Mouse (Mus musculus): Measurements from ENCODE around the gene Oxct1.

Oxct1 gene

DNA sequence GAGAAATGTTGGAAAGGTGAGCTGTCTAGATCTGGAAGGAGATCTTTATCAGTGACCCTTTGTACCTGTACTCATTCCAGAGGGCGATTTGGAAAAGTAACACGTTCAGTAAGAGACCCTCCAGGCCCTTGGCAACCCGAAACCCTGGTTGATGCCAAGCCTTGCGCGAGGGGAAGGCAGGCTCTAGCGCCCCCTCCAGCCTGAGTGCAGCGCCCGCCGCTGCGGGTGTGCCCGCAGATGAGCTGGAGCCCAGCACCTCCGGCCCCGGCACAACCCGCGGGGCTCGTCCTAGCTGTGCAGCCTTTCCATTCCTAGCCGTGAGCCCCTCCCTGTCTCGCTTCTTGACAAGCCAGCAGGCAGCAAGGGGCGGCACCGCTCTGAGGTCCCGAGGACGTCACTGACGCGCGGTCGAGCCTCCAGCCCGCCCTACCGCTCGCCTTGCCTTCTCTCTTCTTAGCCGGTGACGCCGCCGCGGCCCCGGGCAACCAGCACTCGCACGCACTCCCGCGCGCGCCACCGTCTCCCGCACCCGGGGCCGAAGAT lies at the start of gene Oxct1:
Gene Oxct1, plus strand, starts transcription at position 153 of the 543 bp plus-strand sequence.
- DNase-seq (ENCODE audit: low spot score), result peak; percentile 87

DNA sequence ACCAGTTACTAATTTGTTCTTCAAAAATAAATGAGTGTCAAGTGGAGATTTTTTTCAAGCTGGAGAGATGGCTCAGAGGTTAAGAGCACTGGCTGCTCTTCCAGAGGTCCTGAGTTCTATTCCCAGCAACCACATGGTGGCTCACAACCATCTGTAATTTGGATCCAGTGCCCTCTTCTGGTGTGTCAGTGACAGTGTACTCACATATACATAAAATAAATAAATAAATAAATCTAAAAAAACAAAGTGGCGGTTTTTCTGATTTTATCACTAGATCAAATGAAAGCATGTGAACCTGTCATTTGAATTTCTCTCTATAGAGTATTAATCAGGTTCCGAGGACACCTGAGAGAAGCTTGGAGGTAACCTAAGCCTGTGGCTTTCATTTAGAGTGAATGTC lies 47.9 kb upstream of the Oxct1 start:
- no peak for DNase-seq (ENCODE audit: low spot score)

DNA sequence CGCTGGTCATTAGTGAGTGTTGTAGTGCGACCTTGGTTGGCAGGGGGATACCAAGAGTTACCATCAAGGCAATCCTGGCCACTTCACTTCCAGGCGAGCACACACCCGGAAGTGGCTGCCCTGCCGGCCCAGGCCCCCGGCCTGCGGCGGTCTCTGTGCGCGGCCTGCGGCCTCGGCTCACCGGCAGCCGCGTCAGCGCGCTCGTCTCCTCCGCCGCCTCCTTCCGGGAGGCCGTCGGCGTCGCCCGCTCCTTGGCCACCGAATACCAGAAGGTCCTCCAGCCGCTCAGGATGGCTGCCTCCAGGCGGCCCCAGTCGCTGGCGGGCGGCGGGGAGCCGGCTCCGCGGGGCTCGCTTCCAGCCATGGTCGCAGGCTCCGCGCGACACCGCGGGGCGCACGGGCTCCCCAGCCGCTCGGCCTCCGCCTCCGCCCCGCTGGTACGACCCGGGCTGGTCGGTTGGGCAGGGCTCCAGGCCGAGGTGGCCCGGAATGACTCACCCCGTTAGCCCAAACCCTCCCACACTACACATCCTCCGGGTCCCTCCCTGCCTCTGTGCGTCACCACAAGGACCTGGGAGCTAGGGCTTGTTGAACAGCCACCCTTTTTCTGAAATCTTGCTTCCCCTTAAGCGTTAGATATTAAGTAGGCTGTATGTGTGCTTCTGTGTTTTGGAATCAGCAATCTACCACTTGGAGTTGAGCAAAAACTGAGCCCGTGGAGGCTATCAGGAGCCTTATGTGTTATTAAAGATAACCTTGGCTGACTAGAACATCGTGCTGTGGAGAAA lies 46.9 kb upstream of the Oxct1 start, which contains the start of gene Fbxo4:
Gene Fbxo4, minus strand, starts transcription at position 513 of the 788 bp plus-strand sequence.
- DNase-seq (ENCODE audit: low spot score), result peak; percentile 87

DNA sequence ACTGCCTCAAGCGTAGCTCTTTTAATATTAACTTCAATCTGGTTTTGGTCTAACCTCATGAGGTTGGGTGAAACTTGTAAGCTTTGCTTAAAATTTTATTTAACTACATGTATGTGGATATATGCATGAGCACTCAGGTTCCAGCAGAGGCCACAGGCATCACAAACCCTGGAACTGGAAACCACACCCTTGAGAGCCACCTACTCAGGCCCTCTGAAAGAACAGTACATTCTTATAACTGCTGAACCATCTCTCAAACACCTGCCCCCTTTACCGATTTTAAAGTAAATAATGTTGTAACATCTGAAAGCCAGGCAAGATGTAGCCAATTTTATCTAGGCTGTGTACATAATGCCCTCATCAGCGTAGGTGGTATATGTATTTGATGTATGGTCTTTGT lies 46.3 kb upstream of the Oxct1 start:
- no peak for DNase-seq (ENCODE audit: low spot score)

DNA sequence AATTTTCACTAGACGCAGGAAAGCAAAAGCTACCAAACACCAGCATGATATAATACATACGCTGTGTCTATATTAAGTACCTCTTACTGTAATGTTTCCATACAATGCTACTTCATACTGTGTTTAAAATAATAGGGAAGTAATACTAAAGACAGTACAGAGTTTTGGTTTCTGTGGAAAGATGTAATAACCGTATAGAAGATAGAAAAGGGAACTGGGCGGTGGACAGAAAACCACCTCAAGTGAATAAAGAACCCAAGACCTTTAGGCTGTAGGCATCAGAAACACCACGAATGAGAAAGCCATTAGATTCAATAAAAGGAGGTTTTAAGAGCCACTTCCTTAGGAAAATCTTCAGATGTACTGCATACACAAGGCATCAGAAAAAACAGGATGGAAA lies 43.5 kb upstream of the Oxct1 start:
- no peak for DNase-seq (ENCODE audit: low spot score)

DNA sequence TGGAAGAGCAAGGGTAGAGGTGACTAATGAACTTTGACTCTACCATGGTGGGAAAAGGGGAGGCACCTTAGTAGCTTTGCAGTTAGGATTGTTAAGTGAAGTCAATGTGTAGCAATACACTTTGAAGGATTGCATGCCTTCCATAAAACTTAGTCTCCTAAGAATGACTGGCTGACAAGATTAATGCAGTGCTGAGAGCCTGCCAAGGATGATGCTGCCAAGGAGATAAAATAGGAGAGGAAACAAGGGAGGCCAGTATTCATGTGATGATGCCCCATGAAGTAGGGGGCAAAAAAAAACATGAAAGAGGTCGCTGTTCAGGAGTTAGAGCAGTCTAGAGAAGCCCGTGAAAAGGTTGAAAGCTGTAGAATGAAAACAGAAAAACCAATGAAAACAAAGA lies 41.3 kb upstream of the Oxct1 start:
- no peak for DNase-seq (ENCODE audit: low spot score)

DNA sequence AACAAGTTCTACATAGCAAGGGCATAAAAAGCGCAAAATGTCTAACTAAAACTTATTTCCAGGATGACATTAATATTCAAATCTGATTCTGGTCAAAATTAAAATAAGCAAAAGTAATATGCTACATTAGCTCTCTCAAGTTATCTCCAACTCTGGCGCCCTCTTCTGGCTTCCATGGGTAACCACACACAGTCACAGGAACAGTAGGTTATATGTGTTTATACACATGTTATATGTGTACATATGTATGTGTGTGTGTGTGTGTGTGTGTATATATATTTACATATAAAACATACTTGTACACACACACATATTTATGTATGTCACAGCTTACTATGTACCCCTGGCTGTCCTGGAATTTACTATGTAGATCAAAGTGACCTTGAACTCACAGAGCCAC lies 38.2 kb upstream of the Oxct1 start:
- no peak for DNase-seq (ENCODE audit: low spot score)

DNA sequence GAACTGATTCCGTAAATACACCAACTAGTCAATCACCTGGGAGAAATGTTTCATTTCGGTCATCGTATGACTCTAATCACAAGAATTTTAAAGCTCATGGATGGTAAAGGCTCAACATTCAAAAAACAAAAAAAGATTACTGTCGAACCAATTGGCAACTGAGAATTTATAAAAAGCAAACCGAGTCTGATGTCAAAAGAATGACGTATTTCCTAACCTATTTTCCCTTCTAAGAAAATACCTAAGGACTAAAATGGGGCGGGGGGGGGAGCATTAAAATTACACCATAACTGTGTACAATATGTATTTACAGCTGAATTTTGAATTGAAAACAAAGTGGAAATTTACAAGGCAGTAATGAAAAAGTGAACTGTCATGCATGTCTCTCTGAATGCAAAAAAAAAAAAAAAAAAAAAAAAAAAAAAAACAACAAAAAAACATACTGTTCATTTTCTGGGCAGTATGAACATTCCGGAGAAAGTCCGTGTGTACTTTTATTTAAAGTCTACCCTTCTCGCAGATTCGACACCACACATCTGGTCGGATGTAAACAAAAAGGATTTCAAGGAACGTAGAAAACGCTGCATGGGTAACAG lies 31.2 kb upstream of the Oxct1 start:
- no peak for DNase-seq (ENCODE audit: low spot score)

DNA sequence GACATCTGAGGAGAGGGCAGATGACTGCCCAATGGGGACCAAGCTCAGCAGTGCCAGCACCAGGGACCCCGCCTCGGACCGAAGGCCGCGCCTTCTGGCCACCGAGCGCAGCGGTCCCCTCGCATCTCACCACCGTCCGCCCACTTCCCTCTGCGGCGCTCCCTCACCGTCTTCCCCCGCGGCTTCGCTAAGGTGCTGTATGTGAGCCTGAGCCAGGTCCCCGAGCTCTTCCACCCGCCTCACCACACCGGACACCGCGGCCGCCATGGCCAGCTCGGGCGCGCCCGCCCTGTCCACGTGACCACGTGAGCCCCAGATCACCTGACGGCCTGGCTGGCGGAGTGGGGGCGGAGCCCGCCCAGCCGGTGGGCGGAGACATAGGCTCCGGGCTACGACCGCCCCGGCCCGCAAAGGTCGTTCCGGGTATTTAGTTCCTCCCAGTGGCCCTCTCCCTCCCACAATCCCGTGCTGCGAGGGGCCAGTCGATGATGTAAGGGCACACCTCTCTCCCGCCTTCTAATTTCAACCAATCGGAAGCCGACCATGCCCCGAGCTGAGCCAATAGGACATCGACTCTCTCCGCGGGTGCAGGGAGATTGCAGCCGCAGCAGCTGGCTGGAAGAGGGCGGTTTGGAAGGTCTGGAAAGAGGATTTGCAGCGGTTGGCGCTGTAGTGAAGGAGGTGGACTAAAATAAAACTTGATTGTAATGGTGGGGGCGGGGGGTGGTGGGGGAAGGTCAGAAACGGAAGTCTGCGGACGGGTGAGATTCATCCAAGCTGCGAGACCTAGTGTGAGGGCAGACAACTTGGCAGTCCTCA lies 30.5 kb upstream of the Oxct1 start, which contains the start of gene AW549877:
Gene AW549877, minus strand, starts transcription at position 297 of the 819 bp plus-strand sequence.
- DNase-seq (ENCODE audit: low spot score), result peak; percentile 98

DNA sequence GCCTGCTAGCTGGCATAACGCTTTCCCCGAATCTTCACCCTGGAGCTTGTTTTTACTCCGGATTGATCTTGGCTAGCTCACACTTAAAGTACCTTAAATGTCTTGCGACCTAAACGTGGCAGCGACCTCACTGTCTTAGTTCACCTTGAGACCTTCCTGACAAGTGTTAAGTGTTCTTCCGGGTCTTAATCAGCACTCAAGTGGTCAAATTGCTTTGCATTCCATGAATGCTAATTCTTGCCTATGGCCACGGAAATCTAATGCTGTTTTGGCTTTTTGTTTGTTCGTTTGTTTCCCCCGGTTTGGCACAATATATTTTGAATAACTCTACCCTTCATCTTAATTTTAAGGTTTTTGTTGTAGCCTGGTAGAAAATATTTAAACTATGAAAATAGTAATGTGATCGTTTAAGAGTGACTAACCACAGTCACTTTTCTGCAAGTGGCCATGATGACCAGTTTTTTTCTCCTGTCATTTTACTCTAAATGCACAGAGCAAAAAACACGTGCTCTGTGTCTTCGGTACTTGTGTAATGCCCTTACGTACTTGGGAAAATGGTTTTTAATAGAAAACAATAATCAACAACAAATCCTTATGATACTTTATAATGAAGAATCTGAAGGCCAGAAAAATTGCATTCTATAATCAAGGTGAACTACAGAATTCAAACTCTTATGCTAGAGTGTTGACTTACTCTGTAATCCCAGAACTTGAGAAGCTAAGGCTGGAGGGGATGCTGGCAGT lies 29.7 kb upstream of the Oxct1 start:
- no peak for DNase-seq (ENCODE audit: low spot score)

DNA sequence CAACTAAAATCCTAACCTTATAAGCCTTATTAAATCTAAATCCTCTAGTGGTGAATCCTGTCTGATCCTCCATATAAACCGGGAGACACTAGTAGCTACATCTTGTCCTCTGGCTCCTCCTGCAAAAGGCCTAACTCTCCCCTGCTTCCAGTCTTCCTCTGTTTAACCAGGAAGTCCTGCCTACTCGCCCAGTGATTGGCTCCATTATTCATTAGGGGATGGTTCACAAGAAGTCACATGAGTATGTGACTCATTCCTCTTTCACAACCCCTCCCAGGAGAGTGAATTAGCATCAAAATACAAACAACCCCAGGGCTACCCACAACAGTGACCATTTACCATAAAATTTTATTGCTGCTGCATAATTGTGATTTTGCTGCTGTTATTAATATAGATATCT lies 27.0 kb upstream of the Oxct1 start:
- no peak for DNase-seq (ENCODE audit: low spot score)

DNA sequence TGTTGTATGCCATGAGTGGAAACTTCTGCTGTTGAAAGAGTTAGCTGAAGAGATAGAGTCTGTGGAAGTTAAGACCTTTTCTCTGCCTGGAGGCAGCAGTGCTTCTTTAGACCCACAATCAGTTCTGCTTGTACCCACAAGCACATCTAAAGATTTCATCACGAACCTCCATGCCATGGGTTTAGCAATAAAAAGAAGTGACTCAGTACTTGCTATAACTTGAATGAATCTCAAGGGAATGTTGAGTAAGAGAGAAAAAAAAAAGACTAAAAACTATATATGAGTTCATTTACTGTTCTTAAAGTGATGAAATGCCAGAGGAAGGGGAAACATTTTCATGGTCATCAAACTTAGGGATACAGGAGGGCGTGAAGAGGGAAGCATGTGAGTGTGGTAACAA lies 25.6 kb upstream of the Oxct1 start:
- DNase-seq (ENCODE audit: low spot score), result no peak

DNA sequence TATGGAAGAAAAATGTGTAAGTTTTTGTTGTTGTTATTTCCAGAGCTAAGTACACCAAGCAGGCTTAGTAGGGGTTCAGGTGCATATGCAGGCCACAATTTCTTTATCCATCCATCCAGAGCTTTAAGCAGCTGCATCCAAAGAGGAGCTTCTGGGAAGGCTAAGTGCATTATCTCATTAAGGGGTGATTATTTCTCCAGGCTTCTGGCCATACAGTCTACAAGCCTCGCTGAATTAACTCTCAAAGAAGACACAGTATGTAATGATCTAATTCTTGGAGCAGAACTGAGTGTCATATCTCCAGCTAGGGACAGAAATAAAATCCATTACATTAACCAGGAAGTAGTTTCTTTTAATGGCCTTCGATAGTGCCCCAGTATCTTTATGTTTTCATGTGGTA lies 12.3 kb upstream of the Oxct1 start:
- no peak for DNase-seq (ENCODE audit: low spot score)

DNA sequence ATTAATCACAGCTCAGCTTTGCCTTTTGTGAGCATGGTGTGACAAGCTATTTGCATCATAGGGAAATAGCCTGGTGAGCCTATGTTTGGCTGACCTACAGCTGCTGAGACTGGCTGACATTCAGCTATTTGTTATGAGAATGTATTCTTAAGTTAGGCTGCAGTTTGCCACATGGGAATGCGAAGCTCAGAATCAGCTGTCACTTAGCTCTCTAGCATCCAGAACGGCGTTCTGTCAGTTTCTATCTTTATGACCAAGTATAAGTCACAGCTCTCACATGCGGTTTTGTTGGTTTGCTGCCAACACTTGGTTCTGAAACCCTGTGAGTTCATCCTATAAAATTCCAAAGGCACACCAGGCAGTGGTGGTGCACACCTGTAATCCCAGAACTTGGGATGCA lies 5.5 kb upstream of the Oxct1 start:
- DNase-seq (ENCODE audit: low spot score), result no peak

DNA sequence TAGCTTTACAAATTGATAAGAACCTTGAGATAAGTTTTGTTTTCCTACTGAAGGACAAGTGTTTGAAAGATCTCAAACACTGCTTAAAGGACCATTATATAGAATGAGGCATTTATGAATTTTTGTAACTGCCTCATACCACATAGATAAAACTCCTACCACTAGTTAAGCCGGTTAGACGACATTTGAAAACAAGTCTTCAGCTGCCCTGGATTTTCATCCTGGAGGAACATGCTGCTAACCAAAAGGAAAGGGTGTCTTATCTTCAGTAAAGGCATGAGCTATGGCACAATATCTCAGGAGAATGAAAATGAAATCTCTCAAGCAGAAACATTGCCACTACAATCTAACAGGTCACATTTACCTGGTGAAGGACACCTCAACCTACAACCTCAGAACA lies 2.4 kb upstream of the Oxct1 start:
- DNase-seq (ENCODE audit: low spot score), result no peak

DNA sequence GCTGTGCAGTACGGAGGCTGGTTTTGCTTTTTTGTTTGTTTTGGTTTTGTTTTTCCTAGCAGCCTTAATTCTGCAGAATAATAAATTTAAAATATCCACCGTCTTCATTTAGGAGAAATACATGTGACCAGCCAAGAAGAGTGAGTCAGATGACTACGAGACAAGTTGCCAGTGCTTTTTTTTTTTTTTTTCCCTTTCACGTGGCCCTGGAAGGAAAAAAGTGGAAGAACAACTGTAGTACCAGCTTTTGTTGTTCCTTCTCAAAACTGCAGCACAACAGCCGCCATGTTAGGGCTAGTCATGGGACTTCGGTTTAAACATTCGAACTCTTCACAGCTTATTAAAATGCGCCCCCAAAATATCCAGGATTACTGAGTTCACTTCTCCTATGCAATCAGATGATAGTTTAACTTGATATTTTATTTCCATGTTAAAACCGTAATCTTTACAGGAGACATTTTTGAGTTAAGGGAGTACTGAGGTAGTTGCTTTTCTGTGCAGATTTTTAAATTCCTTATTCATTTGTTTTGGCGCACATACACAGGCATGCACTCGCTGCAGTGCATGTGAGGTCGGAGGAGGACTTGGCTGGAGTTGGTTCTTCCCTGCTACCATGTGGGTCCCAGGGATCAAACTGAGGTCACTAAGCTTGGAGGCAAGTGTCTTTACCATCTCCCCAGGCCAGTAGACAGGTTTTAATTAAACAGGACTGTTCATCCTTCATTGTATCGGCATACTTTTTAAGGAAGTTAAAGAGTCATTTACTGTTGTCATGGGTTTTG lies 1.3 kb upstream of the Oxct1 start:
- DNase-seq (ENCODE audit: low spot score), result no peak

DNA sequence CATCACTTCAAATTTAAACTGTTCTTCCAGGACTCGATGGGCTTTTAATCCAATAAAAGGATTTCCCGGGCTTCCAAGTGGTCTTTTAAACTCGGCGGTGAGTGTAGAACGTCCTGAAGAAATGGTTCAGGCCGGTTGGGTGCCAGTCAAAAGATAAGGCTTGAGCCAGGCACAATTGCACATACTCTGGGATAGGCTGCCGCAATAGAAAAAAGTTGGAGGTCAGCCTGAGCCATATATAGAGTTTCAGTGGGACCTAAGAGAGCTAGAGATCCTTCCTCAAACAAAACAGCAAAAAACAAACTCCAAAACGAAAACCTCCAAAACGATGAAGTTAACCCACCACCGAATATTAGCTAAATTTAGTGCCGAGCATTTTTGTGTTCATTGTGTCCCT lies 677 bp upstream of the Oxct1 start:
- no peak for DNase-seq (ENCODE audit: low spot score)

DNA sequence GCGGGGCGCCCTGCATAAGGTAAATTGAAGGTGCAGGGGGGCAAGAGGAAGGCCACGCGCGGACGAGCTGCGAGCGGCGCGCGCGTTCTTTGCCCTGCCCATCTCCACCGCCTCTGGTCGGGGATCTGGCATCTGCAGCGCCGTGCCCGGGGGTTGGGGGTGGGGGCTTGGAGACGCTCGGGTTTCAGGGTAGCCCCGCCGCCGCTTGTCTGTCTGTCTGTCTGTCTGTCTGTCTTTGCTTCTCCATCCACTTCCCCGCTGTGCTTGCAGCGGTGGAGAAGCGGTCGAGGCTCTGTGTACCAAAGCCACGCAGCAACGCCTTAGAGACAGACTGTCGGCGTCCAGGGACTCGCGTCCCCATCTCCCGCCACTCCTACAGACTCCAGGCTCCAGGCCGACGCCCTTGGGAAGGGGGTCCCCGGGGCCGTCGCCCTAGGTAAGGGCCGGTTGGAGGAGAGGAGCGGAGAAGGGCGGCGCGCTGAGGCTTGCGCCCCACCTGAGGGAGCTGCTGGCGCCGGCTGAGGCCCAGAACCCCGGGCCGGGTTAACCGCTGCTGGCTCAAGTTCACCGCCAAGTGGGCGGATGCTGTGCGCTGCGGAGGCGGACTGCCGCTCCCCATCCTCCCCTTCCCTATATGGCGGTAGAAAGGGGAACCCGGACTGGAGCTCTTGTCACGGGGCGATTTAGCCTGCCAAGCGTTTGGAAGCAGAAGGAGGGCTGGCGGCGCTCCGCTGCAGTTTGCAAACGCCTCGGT lies 825 bp downstream of the Oxct1 start:
- peak; percentile 85 for DNase-seq (ENCODE audit: low spot score)

DNA sequence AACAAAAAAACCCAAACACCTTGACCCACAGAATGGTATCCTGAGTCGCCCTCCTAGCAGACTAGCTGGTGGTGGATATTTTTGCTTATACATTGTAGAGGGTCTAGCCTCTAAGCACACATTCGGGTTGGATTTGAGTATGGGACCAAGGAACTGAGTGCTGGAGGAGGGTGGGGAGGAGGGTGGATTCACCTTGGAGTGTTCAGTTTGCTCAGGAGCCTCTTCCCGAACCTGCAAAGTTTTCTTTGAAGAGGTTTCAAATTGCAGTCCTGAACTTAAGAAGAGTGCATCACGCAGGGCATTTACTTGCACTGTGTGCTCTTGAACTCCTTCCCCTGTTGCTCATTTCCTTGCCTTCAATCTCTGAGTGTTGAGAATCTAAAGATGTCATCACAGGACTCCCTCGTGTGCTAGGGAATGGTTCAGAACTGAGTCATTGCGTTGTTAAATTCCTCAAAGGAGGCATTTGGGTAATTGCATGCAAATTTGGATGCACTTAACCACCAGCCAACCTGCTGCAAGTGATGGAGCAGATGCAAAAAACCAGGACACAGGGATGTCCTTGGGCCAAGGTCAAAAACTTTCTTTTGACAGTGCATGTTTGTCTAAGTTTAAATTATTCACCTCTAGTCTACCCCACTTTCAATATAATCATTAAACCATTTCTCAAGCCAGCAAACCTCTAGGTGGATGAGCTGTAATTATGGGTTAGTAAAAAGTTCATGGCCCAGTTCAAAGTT lies 1.7 kb downstream of the Oxct1 start:
- no peak for DNase-seq (ENCODE audit: low spot score)

DNA sequence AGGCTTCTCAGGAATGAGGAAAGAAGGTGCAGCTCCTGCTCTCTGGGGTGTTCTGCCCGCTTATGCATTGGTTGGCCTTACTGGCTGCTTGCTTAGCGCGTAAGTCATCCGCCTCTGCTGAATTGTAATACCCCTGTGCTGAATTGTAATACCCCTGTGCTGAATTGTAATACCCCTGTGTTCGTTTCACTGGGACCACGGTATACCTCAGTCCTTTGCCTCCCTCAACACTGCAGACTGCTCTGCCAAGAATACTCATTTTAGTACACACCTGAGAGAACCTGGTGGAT lies 2.2 kb downstream of the Oxct1 start:
- no peak for DNase-seq (ENCODE audit: low spot score)
